Mouse (Mus musculus) CH12.LX (cell line): ENCODE results near the gene Rep15. TPM values are rescaled to one million over a fixed set of nuclear protein-coding genes. Genes with fewer than 3 reads are reported as not detected.

Source experiments
- DNase-seq: peaks from one replicate; pipeline ENCODE4 v3.0.0-alpha.2; 2013; ENCODE audit errors: extremely low read depth
- H3K27ac ChIP-seq: 2 replicates; pipeline ENCODE4 v1.5.1; 2012; ENCODE audit warnings: low read depth, mild to moderate bottlenecking, control low read depth, moderate library complexity; ENCODE audit not compliant: insufficient read depth
- H3K27me3 ChIP-seq: replicated peaks from 2 replicates; pipeline ENCODE3; 2012; ENCODE audit warnings: inconsistent platforms
- H3K36me3 ChIP-seq, 2 experiments: replicated peaks in 1 of 2; 2 replicates each; pipeline versions ENCODE3 to v1.6.1; 2012; ENCODE audit warnings: inconsistent platforms in 1 of 2, low read length in 1 of 2, mild to moderate bottlenecking in 1 of 2, mixed read lengths in 1 of 2, moderate library complexity in 1 of 2; ENCODE audit not compliant: control insufficient read depth in 1 of 2, insufficient read depth in 1 of 2
- H3K4me1 ChIP-seq, 2 experiments: 2 replicates each; pipeline ENCODE4 v1.6.1; 2012; ENCODE audit warnings: inconsistent platforms in 1 of 2, moderate library complexity in 1 of 2; ENCODE audit not compliant: insufficient read depth in 2 of 2, control insufficient read depth in 1 of 2
- H3K4me2 ChIP-seq: 2 replicates; pipeline ENCODE4 v1.6.1; 2012; ENCODE audit warnings: low read depth, mild to moderate bottlenecking, control low read depth; ENCODE audit not compliant: poor library complexity, insufficient read depth, severe bottlenecking
- H3K4me3 ChIP-seq, 3 experiments: fragments of 150-350 bp in 1 of 3; sonication (generic) in 1 of 3; replicated peaks in 1 of 3; 2 replicates each; pipeline versions ENCODE3 to v1.5.1; 2011 to 2012; ENCODE audit warnings: low read depth in 2 of 3, low read length in 2 of 3, mild to moderate bottlenecking in 2 of 3, moderate library complexity in 2 of 3, control low read depth in 1 of 3, improper control_type of control experiment in 1 of 3, inconsistent platforms in 1 of 3, mixed read lengths in 1 of 3; ENCODE audit not compliant: poor library complexity in 1 of 3
- H3K79me2 ChIP-seq: replicated peaks from 2 replicates; pipeline ENCODE4 v1.6.1; 2012; ENCODE audit warnings: mild to moderate bottlenecking, moderate library complexity; ENCODE audit not compliant: control insufficient read depth, poor library complexity, insufficient read depth, severe bottlenecking; ENCODE audit errors: extremely low read depth
- H3K9ac ChIP-seq: 2 replicates; pipeline ENCODE4 v1.6.1; 2012; ENCODE audit warnings: low read depth, mild to moderate bottlenecking, control low read depth, moderate library complexity; ENCODE audit not compliant: insufficient read depth
- H3K9me3 ChIP-seq: replicated peaks from 2 replicates; pipeline ENCODE3; 2012; ENCODE audit warnings: low read length, inconsistent platforms, mixed read lengths
- CHD1 ChIP-seq: IDR thresholded peaks from 2 replicates; pipeline ENCODE4 v1.6.1; 2012; ENCODE audit warnings: low read depth, low read length, improper control_type of control experiment, inconsistent platforms
- CHD2 ChIP-seq: IDR thresholded peaks from 2 replicates; pipeline ENCODE4 v1.6.1; 2011; ENCODE audit warnings: low read length, improper control_type of control experiment
- CTCF ChIP-seq, 2 experiments: IDR thresholded peaks in 1 of 2; conservative IDR thresholded peaks in 1 of 2; 2 replicates each; pipeline ENCODE4 v1.5.1; 2011 to 2012; ENCODE audit warnings: low read depth in 2 of 2, low read length in 2 of 2, improper control_type of control experiment in 1 of 2, inconsistent platforms in 1 of 2, mild to moderate bottlenecking in 1 of 2, moderate library complexity in 1 of 2
- ELF1 ChIP-seq: IDR thresholded peaks from 2 replicates; pipeline ENCODE4 v1.6.1; 2014; ENCODE audit warnings: low read depth, mild to moderate bottlenecking, inconsistent platforms, low read length, improper control_type of control experiment
- ETS1 ChIP-seq: conservative IDR thresholded peaks from 2 replicates; pipeline ENCODE4 v1.6.1; 2012; ENCODE audit warnings: low read depth, mild to moderate bottlenecking, inconsistent platforms, low read length, improper control_type of control experiment, moderate library complexity
- HCFC1 ChIP-seq: IDR thresholded peaks from 2 replicates; pipeline ENCODE4 v1.6.1; 2012; ENCODE audit warnings: low read depth, mild to moderate bottlenecking, inconsistent platforms, low read length, improper control_type of control experiment
- JUN ChIP-seq: IDR thresholded peaks from 2 replicates; pipeline ENCODE4 v1.6.1; 2011; ENCODE audit warnings: low read depth, mild to moderate bottlenecking, low read length, improper control_type of control experiment, moderate library complexity; ENCODE audit not compliant: insufficient read depth
- MAFK ChIP-seq: IDR thresholded peaks from 2 replicates; pipeline ENCODE4 v1.6.1; 2011; ENCODE audit warnings: low read length, improper control_type of control experiment; ENCODE audit not compliant: insufficient replicate concordance
- MAX ChIP-seq: IDR thresholded peaks from 2 replicates; pipeline ENCODE4 v1.6.1; 2011; ENCODE audit warnings: low read length, improper control_type of control experiment
- MAZ ChIP-seq: IDR thresholded peaks from 2 replicates; pipeline ENCODE4 v1.6.1; 2012; ENCODE audit warnings: low read depth, mild to moderate bottlenecking, inconsistent platforms, low read length, improper control_type of control experiment, moderate library complexity
- MEF2A ChIP-seq: IDR thresholded peaks from 2 replicates; pipeline ENCODE4 v1.6.1; 2014; ENCODE audit warnings: low read depth, mild to moderate bottlenecking, inconsistent platforms, low read length, improper control_type of control experiment, borderline replicate concordance
- MXI1 ChIP-seq: IDR thresholded peaks from 2 replicates; pipeline ENCODE4 v1.6.1; 2011; ENCODE audit warnings: mild to moderate bottlenecking, low read depth, low read length, improper control_type of control experiment
- MYC ChIP-seq: IDR thresholded peaks from 2 replicates; pipeline ENCODE4 v1.6.1; 2011; ENCODE audit warnings: low read depth, mild to moderate bottlenecking, improper control_type of control experiment, low read length
- NELFE ChIP-seq: IDR thresholded peaks from 2 replicates; pipeline ENCODE4 v1.6.1; 2011; ENCODE audit warnings: low read depth, low read length, improper control_type of control experiment
- NRF1 ChIP-seq: IDR thresholded peaks from 2 replicates; pipeline ENCODE4 v1.6.1; 2014; ENCODE audit warnings: low read depth, mild to moderate bottlenecking, inconsistent platforms, low read length, improper control_type of control experiment, moderate library complexity
- PAX5 ChIP-seq: IDR thresholded peaks from 2 replicates; pipeline ENCODE4 v1.6.1; 2012; ENCODE audit warnings: low read length, inconsistent platforms, mixed read lengths
- POLR2AphosphoS2 ChIP-seq: IDR thresholded peaks from 2 replicates; pipeline ENCODE4 v1.6.1; 2011; ENCODE audit warnings: low read depth, low read length, improper control_type of control experiment
- SIN3A ChIP-seq: IDR thresholded peaks from 2 replicates; pipeline ENCODE4 v1.6.1; 2012; ENCODE audit warnings: low read length, improper control_type of control experiment, inconsistent platforms
- SMC3 ChIP-seq: IDR thresholded peaks from 2 replicates; pipeline ENCODE4 v1.6.1; 2011; ENCODE audit warnings: low read depth, low read length, improper control_type of control experiment
- TBP ChIP-seq: conservative IDR thresholded peaks from 2 replicates; pipeline ENCODE4 v1.6.1; 2011; ENCODE audit warnings: low read depth, low read length, improper control_type of control experiment
- TCF12 ChIP-seq: IDR thresholded peaks from 2 replicates; pipeline ENCODE4 v1.6.1; 2014; ENCODE audit warnings: low read depth, mild to moderate bottlenecking, inconsistent platforms, low read length, improper control_type of control experiment
- USF1 ChIP-seq: IDR thresholded peaks from 2 replicates; pipeline ENCODE4 v1.6.1; 2014; ENCODE audit warnings: low read depth, mild to moderate bottlenecking, inconsistent platforms, low read length, improper control_type of control experiment
- USF2 ChIP-seq: conservative IDR thresholded peaks from 2 replicates; pipeline ENCODE4 v1.6.1; 2011; ENCODE audit warnings: low read depth, low read length, improper control_type of control experiment
- ZC3H11A ChIP-seq: IDR thresholded peaks from 2 replicates; pipeline ENCODE4 v1.6.1; 2012; ENCODE audit warnings: low read depth, mild to moderate bottlenecking, inconsistent platforms, low read length, improper control_type of control experiment
- ZKSCAN1 ChIP-seq: IDR thresholded peaks from 2 replicates; pipeline ENCODE4 v1.6.1; 2012; ENCODE audit warnings: low read depth, inconsistent platforms, low read length, improper control_type of control experiment, borderline replicate concordance
- ZMIZ1 ChIP-seq: IDR thresholded peaks from 2 replicates; pipeline ENCODE4 v1.6.1; 2012; ENCODE audit warnings: low read depth, mild to moderate bottlenecking, inconsistent platforms, low read length, improper control_type of control experiment
- dilution Hi-C: fragments of 300-500 bp; cut with MboI; formaldehyde crosslinking; loops from 2 replicates; pipeline ENCODE4 v1.14.3; 2020; ENCODE audit warnings: low sequenced_read_pairs; ENCODE audit not compliant: extremely low pct_unique_long_range_greater_than_20kb, extremely low pct_ligation_motif_present
- in situ Hi-C: fragments of 300-500 bp; cut with MboI; formaldehyde crosslinking; loops from 3 replicates; pipeline ENCODE4 v1.14.3; 2019; ENCODE audit warnings: low sequenced_read_pairs, low pct_ligation_motif_present, low pct_unique_long_range_greater_than_20kb, mixed read lengths
- polyA plus RNA-seq: library from polyadenylated mRNA; unstranded; fragments of >175 nt; gene quantifications from 2 replicates; pipeline ENCODE4 v1.2.1, GENCODE M21; 2012; ENCODE audit warnings: low read depth; ENCODE audit not compliant: insufficient read length
- total RNA-seq, 2 experiments: library from RNA; depleted of rRNA; stranded (reverse); fragments of 300-350 nt in 1 of 2; fragments of >200 nt in 1 of 2; gene quantifications; 2 replicates each; pipeline ENCODE4 v1.2.3; 2012 to 2014

Gene Rep15
- total and polyA plus RNA-seq, 3 experiments, result 0.08 to 0.14 TPM; not detected in 1

DNA sequence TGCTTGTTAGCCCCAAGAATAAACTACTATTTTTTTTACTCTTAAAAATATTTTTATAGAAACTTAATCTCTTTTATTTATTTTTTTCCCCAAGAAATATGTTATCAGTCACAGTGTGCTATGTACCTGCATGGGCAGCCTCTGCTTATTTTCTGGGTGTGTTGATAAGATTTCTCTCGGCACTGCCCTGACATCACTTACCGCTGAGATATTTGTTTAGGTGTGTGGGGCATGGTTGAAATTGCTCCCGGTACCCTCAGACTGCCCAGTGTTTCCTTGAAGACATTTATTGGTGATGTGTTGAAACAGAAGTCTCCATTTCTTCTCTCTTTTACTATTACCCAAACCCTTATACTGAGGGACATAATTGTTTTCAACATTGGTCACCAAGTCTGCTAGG lies 7.6 kb upstream of the Rep15 start:
- Histone ChIP-seq H3K4me3 (no peak overlapping the region), H3K9me3 (no peaks in the 10 kb centered on the region), H3K4me2 (no peak overlapping the region), H3K4me1 (peaks cover 0 to 3% of the 10 kb centered on the region in 2 experiments; a peak in 1 of 4 replicates), H3K27ac (no peak overlapping the region), H3K27me3 (no peaks in the 10 kb centered on the region), H3K79me2 (no peaks in the 10 kb centered on the region), H3K36me3 (peaks cover 48 to 80% of the 10 kb centered on the region in 2 experiments), H3K9ac (no peak overlapping the region)
- DNase-seq, result no peak
- in situ Hi-C loops (no loop called here), dilution Hi-C loops (no loop called here)
- no peak for TF ChIP-seq MAZ
- no peak for TF ChIP-seq NRF1
- no peak for TF ChIP-seq TBP
- TF ChIP-seq CTCF (conservative IDR thresholded peaks at IDR 0.05 in 1 of 2, IDR thresholded peaks at IDR 0.05 in 1 of 2; ENCODE audit: low read depth in 2 of 2, low read length in 2 of 2), result no peak
- no peak for TF ChIP-seq SMC3
- TF ChIP-seq ETS1, result no peak
- TF ChIP-seq MYC, result no peak

DNA sequence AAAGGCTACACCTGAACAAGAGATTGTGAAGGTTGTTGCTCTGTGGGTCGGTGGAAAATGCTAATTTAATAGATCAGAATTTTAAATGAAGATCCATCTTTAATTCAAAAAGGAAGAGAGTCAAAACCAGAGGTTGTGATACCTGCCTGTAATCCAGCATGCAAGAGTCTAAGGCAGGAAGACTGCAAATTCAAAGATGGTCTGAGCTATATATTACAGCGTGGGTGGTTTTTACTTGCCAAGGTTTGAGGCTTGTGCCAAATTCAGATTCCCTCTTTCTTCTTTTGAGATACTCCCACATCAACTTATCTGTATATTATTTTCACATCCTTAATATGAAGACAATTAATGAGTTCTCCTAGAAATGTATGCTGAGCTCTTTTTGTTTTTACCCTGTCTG lies 4.0 kb upstream of the Rep15 start:
- in situ Hi-C loops, result no loop called here
- no peaks in the 10 kb centered on the region for H3K9me3 ChIP-seq
- H3K27ac ChIP-seq, result no peak overlapping the region
- H3K27me3 ChIP-seq, result no peaks in the 10 kb centered on the region
- dilution Hi-C loops, result no loop called here
- no peak overlapping the region for H3K4me2 ChIP-seq
- H3K36me3 ChIP-seq, result peaks cover 47 to 82% of the 10 kb centered on the region in 2 experiments
- no peak overlapping the region for H3K9ac ChIP-seq
- no peak for DNase-seq
- peaks cover 0 to 1% of the 10 kb centered on the region in 2 experiments; a peak in 1 of 4 replicates for H3K4me1 ChIP-seq
- no peaks in the 10 kb centered on the region for H3K79me2 ChIP-seq
- TF ChIP-seq ZC3H11A (no peak), POLR2AphosphoS2 (no peak), CHD1 (no peak), TCF12 (no peak), CHD2 (no peak), USF1 (no peak), HCFC1 (no peak)
- H3K4me3 ChIP-seq, result no peak overlapping the region

DNA sequence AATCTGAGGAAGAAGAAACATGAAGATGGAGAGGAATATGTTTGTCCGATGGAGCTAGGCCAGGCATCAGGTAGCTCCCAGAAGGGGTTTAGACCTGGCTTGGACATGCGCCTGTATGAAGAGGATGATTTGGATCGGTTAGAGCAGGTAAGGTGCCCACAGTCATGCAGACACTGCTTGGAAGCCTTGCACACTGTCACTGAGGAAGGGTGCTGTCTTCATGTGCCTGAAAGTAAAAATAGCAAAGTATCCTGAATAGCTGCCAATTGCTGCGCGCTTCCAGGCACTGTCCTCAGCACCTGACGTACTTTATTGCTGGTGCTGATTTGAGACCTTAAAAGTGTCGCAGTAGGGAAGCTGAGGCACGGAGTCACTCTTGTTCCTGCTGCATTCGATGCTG lies 2.8 kb upstream of the Rep15 start:
- dilution Hi-C loops, result no loop called here
- Histone ChIP-seq H3K27ac (no peak overlapping the region), H3K36me3 (peaks cover 46 to 77% of the 10 kb centered on the region in 2 experiments), H3K79me2 (no peaks in the 10 kb centered on the region), H3K9me3 (no peaks in the 10 kb centered on the region), H3K9ac (no peak overlapping the region), H3K4me3 (no peak overlapping the region), H3K4me2 (no peak overlapping the region), H3K27me3 (no peaks in the 10 kb centered on the region), H3K4me1 (no peaks in the 10 kb centered on the region)
- no peak for DNase-seq
- in situ Hi-C loops, result no loop called here
- TF ChIP-seq ZKSCAN1 (no peak), TCF12 (no peak), MAFK (no peak), HCFC1 (no peak), PAX5 (no peak), USF2 (no peak), NELFE (no peak), SIN3A (no peak), JUN (no peak), ELF1 (no peak), MAZ (no peak), ZMIZ1 (no peak), CHD2 (no peak), MAX (no peak), POLR2AphosphoS2 (no peak), MEF2A (no peak), ZC3H11A (no peak), MXI1 (no peak)
